Mouse (Mus musculus): Measurements from ENCODE around the gene Arid5a.

- no peak for TF ChIP-seq TCF12 (IDR thresholded peaks at IDR 0.05; ENCODE audit: insufficient read depth, poor library complexity, severe bottlenecking)
- no peak for TF ChIP-seq MYOG (IDR thresholded peaks at IDR 0.05; ENCODE audit: control insufficient read depth in 1 of 3, insufficient read depth in 1 of 3, insufficient read length in 2 of 3, low read depth in 2 of 3)
- no peak for TF ChIP-seq POLR2AphosphoS2 (IDR thresholded peaks at IDR 0.05; ENCODE audit: insufficient read length, low read depth)
- TF ChIP-seq POLR2A (IDR thresholded peaks at IDR 0.05; ENCODE audit: insufficient read length, low read depth), result no peak
- TF ChIP-seq MYOD1 (IDR thresholded peaks at IDR 0.05; ENCODE audit: control insufficient read depth in 1 of 3, insufficient read length in 2 of 3, low read depth in 2 of 3), result no peak
- TF ChIP-seq CEBPB (IDR thresholded peaks at IDR 0.05; ENCODE audit: insufficient read depth, poor library complexity, severe bottlenecking), result no peak
- no peak for TF ChIP-seq MAX (IDR thresholded peaks at IDR 0.05; ENCODE audit: low read depth)
- no peak for TF ChIP-seq USF1 (IDR thresholded peaks at IDR 0.05; ENCODE audit: low read depth)
- TF ChIP-seq REST (IDR thresholded peaks at IDR 0.05; ENCODE audit: insufficient read depth, insufficient read length), result no peak
- no peak for TF ChIP-seq E2F4 (IDR thresholded peaks at IDR 0.05; ENCODE audit: insufficient read depth)
- TF ChIP-seq TCF3 (IDR thresholded peaks at IDR 0.05; ENCODE audit: insufficient read length, low read depth), result no peak
- TF ChIP-seq SRF (IDR thresholded peaks at IDR 0.05; ENCODE audit: control insufficient read depth, insufficient read length, low read depth), result no peak
Measured at GRCm38 (mm10) chr1:36293470-36293869, 14.1 kb upstream of the Arid5a start.

All from myocyte (in vitro differentiated cells).